Mouse (Mus musculus): ENCODE data around the gene Dnm1.

The Dnm1 gene

GRCm38 (mm10) chr2:32282727-32283126 is 70.4 kb downstream of the Dnm1 start:
- DNase-seq (ENCODE audit: low read depth, low spot score) = peak; percentile 67

GRCm38 (mm10) chr2:32282289-32282688 is 70.8 kb downstream of the Dnm1 start:
- no peak for DNase-seq (ENCODE audit: low read depth, low spot score)

- DNase-seq (ENCODE audit: low read depth, low spot score) = no peak
Measured at GRCm38 (mm10) chr2:32275823-32276222, 77.3 kb downstream of the Dnm1 start.

- DNase-seq (ENCODE audit: low read depth, low spot score) = no peak
Measured at GRCm38 (mm10) chr2:32260635-32261034, 92.5 kb downstream of the Dnm1 start.

- peak; percentile 93 for DNase-seq (ENCODE audit: low read depth, low spot score)
Measured at GRCm38 (mm10) chr2:32259657-32260417, 93.3 kb downstream of the Dnm1 start, which contains the start of gene Uck1. Gene Uck1, minus strand, starts transcription at chr2:32260159.

GRCm38 (mm10) chr2:32258887-32259533 is 94.1 kb downstream of the Dnm1 start:
- DNase-seq (ENCODE audit: low read depth, low spot score) = no peak

Data from skeletal muscle tissue, adult 2 months (tissue).